Mouse (Mus musculus) adrenal gland, adult 8-10 months (tissue): Measurements from ENCODE around the gene Gprasp1. TPM values are rescaled to one million over a fixed set of nuclear protein-coding genes. Genes with fewer than 3 reads are reported as not detected.
"Not testable (repeated sequence)": the region's sequence is repeated elsewhere in the genome, so short reads cannot be mapped to it uniquely, and the experiment has no call there.

Experiments
- DNase-seq: peaks from one replicate; pipeline ENCODE4 v3.0.0; 2022
- total RNA-seq, 4 experiments: library from RNA; stranded (reverse); gene quantifications; 2 replicates each; pipeline ENCODE4 v1.2.4; 2022

The Gprasp1 gene
- total RNA-seq = 100 to 1,000 TPM in 3 of 4 experiments, 10 to 100 TPM in 1; 90.4 to 125 (median 114) TPM

GRCm38 (mm10) chrX:135742304-135743055 lies at the start of gene Gprasp1, which contains the start of gene Armcx5:
TSS of gene Gprasp1 (plus strand) at chrX:135742733.
TSS of gene Armcx5 (plus strand) at chrX:135742733.
- DNase-seq = peak; percentile 83

DNA sequence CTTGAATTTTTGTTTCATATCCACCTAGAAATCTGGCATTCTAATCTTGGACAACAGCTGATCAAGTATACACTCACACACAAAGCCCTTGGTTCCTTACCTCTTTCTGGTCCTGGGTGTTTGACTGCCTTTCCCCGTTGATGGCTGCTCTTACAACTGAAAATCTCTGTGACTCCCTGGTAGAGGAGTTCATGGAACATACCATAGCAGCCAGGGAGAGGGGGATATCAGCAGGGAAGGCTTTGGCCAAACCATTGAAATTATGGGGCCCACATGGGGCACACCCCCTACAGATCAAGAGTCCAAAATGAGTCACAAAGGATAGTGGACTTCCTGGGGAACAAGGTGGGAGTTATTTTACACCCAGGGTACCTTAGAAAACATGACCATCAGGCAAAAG lies 48.9 kb upstream of the Gprasp1 start, which contains the start of gene Tcp11x2:
Gene Tcp11x2, minus strand, starts transcription at position 158 of the 400 bp plus-strand sequence.
- DNase-seq = no peak

GRCm38 (mm10) chrX:135703111-135703510 lies 39.4 kb upstream of the Gprasp1 start:
- no peak for DNase-seq

DNA sequence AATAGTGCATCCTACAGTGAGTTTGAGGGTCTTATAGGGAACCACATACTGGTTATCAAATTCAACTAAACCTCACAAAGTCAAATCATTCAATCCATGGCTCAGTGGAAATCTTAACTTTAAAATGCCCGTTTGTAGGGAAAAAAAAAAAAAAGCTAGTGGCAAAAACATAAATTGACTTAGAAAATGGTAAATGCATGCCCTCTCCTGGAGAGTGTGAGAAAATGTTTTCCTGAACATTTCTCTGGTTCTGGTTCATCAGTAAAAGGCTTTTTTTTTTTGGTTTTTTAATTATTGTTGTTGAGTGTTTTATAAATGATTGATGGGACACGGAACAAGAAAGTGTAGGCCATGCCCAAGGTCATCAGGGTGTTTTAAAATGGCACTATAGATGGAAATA lies 38.2 kb upstream of the Gprasp1 start:
- DNase-seq = no peak

- no peak for DNase-seq
Observed at GRCm38 (mm10) chrX:135712845-135713244, 29.7 kb upstream of the Gprasp1 start.

DNA sequence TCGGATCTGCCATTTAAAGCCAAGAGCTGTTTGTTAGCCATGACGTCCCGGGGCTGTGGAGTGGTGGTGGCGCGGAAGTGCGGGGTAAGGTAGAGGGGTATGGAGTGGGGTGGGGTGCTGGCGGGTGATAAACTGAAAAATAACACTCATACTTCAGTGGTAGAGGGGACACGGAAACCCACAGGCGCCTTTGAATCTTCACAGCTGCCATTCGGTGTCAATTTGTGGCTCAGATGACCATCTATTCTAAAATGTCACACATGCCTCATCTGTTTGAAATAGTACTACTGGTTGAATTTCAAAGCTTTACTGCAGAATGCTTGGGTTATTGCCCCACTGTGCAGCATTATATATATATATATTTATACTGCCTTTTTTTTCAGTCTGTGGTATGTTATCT lies 17.4 kb upstream of the Gprasp1 start, which contains the start of gene Tmsb15a:
Gene Tmsb15a, minus strand, starts transcription at position 101 of the 400 bp plus-strand sequence.
- DNase-seq = no peak

DNA sequence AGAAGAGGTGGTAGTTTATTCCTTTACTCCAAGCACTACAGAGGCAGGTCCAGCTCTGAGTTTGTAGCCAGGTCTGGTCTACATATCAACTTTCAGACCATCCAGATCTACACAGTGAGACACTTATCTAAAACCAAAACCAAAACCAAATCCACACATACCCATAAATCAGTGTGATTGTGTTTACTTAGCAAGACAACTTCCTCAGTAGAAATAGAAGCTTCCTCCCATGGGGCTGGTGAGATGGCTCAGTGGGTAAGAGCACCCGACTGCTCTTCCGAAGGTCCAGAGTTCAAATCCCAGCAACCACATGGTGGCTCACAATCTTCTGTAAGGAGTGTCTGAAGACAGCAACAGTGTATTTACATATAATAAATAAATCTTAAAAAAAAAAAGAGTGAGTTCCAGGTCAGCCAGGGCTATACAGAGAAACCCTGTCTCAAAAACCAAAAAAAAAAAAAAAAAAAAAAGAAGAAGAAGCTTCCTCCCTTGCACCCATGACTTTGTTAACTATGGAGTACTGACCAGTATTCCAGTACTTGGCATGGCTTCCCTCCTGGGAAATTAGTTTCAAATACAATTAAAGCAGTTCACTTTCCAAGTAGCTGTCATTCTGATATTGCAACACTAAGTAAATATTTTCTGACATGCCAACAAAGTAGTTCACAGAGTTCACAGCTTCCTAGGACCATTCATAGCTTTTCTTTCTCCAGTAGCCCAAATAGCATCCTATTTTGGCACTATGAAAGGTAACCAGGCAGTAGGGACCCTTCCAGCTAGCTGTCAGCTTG lies 3.6 kb upstream of the Gprasp1 start:
- no peak for DNase-seq

DNA sequence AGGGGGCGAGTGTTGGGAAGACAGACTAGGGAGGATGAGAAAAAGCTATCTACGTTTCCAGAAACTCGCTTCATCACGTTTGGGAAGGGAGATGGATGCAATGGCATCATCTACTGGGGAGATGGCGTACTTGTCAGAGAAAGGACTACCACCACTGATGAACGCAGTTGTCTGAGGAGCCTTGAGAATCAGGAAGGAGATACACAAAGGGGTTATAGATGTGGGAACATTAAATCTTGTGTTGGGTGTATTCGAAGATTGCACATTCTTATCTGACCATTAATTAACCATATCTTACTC lies 473 bp downstream of the Gprasp1 start:
- DNase-seq = no peak

DNA sequence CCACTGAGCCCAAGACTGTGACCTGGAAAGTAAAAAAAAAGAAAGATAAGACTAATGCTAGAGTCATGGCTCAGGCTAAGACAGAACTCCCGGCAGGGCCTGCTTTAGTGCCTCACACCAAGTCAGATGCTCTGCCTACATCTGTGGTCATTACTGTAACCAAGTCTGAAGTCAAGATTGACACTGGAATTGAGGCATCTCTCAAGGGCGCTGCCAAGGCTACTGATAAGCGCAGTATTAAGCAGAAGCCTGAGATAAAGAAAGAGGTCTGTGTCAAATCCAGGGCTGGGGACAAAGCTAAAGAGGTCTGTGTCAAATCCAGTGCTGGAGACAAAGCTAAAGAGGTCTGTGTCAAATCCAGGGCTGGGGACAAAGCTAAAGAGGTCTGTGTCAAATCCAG lies 2.8 kb downstream of the Gprasp1 start:
- DNase-seq = not testable (repeated sequence)

DNA sequence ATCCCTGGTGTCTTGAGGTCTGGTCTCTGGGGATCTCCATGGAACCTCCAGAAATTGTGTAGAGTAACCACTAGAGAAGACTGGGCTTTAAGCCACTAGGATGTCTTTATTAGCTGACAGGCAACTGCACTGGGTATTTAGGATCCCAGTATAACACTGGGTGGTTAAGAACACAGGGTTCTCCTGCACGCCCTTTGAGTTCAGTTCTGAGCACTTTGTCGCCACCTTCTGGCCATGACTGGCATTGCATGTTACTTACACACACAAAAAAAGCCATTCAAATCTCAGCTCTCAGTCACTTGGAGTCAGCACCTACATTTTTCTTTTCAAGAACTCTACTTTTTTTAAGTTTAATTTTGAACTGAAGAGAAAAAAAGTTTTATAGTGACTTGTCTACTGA lies 10.3 kb downstream of the Gprasp1 start:
- DNase-seq = no peak

- DNase-seq = no peak
Observed at GRCm38 (mm10) chrX:135761707-135762106, 19.2 kb downstream of the Gprasp1 start.

DNA sequence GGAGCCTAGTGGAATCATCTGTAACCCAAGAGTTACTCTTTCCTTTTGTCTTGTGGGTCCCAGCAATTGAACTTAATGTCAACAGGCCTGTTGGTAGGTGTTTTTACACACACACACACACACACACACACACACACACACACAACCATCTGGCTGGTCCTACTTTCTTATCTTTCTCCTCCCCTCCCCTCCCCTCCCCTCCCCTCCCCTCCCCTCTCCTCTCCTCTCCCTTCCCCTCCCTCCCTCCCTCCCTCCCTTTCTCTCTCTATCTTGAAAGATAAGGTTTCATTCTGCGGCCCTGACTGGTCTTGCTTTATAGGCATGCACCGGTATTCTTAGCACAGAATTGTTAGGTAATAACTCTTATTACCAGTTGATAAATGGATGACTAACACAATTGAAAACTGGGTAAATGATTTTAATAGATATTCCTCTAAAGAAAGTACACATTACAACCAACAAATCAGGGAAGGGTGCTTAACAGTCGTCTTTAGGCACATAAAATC lies 25.6 kb downstream of the Gprasp1 start:
- DNase-seq = no peak

- DNase-seq = no peak
Observed at GRCm38 (mm10) chrX:135768565-135768964, 26.0 kb downstream of the Gprasp1 start.

GRCm38 (mm10) chrX:135791536-135791935 lies 49.0 kb downstream of the Gprasp1 start:
- no peak for DNase-seq

DNA sequence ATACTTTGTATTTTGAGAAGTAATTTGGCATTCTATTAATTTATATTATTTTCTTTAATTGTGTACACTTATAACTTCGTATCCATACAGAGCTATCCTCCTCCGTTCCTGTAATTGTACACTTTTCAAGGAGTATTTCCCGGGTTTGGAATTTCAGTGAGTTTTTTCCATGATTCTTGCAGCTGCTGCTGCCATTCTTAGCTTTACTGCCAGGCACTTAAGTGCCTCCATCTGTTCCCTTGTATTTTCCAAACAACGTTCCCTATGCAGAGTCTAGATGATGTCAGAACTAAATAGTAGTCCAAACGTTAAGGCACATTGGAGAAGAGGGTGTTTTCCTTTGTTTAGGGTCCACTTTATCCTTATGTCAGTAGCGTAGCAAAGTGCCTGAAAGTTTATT lies 49.8 kb downstream of the Gprasp1 start:
- no peak for DNase-seq

GRCm38 (mm10) chrX:135795591-135796304 lies 53.2 kb downstream of the Gprasp1 start:
- peak; percentile 45 for DNase-seq

DNA sequence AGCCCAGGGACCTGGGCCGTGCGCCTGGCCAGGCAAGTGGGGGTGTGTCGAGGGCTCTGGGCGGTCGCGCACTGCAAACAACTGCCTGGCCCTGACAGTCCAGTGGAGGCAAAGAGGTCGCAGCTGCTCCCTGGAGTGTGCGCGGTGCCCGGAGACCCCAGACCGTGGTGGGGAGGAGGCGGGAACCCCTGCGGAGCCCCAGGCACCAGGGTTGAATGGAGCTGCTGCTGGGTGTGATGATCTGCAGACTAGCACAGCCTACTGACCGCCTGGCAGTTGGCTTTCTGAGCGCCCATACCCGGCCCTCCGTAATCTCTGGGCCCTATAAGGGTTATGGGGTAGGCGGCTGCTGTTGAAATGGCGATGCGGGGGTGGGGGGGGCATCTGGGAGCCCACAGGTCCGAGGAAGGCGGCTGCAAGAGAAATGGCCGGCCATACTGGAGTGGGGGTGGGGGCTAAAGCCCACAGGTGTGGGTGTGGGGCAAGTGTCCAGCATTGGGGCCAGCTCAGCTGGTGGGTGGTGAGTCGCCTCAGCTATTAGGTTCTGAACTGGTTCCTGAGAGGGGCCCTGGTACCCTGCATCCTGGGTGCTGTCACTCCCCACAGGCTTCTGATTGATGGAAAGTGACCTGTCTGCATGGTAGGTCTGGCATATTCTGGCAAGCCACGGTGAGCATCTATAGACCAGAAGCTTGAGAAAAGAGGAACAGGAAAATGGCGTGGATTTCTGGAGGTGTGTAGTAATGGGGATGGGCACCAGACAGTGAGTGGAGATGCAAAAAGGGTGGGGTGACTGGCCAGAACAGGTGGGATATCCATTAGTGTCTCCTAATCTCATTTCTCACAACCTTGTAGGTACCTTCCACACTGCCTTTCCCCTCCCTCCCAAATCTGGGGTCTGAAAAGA lies 54.0 kb downstream of the Gprasp1 start:
- DNase-seq = not testable (repeated sequence)

DNA sequence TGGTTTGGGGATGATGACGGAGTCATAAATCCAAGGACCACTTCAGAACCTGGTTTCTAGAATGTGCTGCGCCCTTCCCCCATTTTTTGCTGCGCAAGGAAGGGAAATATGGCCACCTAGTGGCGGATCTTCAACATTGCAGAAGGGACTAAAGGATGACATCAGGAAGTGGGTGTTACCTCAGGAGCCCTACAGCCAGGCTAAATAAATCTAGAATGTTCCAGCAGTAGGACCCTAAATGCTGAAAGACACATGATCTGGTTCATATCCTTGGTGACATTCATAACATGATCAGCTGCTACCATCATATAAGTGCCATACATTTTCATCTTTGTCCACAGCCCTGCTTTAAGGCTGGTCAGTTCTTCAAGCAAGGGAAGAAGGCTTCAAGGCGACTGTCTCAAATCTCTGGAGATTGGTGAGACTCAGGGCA lies 54.7 kb downstream of the Gprasp1 start, which contains the start of gene Bhlhb9:
Gene Bhlhb9, plus strand, starts transcription at position 383 of the 433 bp plus-strand sequence.
- peak; percentile 27 for DNase-seq

- no peak for DNase-seq
Observed at GRCm38 (mm10) chrX:135804149-135804548, 61.6 kb downstream of the Gprasp1 start.

DNA sequence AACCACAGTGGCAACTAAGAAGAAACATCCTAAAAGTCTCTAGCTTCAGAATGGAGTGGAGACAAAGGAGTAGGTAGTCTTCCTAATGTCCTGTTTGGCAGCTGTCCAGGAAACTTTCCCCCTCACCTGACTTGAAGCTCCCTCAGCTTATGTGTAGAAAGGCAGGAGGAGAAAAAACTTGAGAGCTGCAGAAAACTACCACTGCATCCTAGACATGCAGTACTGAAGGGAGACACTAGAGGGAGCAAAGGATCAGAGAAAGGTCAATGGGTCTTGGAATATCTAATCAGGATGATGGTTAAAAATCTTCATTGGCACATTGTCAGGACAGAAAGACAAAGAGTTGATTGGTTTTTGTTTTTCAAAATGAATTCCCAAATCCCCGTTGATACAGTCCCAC lies 63.2 kb downstream of the Gprasp1 start:
- no peak for DNase-seq

DNA sequence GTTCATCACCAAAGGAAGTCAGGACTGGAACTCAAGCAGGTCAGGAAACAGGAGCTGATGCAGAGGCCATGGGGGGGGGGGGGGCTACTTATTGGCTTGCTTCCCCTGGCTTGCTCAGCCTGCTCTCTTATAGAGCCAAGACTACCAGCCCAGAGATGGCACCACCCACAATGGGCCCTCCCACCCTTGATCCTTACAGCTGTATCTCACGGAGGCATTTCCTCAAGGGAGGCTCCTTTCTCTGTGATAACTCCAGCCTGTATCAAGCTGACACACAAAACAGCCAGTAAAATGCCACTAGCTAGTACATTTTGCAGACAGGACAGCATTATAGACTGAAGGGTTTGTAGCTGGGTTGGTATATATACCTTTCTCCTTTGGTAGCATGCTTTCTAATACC lies 93.4 kb downstream of the Gprasp1 start:
- DNase-seq = not testable (repeated sequence)
